Mouse (Mus musculus) forebrain, embryonic 11.5 days (tissue): ENCODE measurements around the gene Qrfpr. TPM values are rescaled to one million over a fixed set of nuclear protein-coding genes. Genes with fewer than 3 reads are reported as not detected.
A peak's percentile ranks its signal among the peaks of the same experiment; 100 is the strongest.

Experiments
- ATAC-seq: fragments of 200-750 bp; cut with Nextera tagmentation; replicated peaks from 2 replicates; pipeline ENCODE4 v1.8.0; 2017; ENCODE audit warnings: moderate TSS enrichment; ENCODE audit not compliant: low FRiP score
- DNase-seq: peaks from one replicate; pipeline ENCODE4 v3.0.0-alpha.2; 2017; ENCODE audit warnings: low spot score
- H3K27ac ChIP-seq: fragments of 300-500 bp; sonication (generic); 2 replicates; pipeline ENCODE4 v1.5.1; 2014; ENCODE audit warnings: low read depth, low read length
- H3K27me3 ChIP-seq: fragments of 300-500 bp; sonication (generic); 2 replicates; pipeline ENCODE4 v1.6.1; 2014; ENCODE audit warnings: mild to moderate bottlenecking, low read length, mixed read lengths; ENCODE audit not compliant: control insufficient read depth, insufficient read depth
- H3K36me3 ChIP-seq: fragments of 300-500 bp; sonication (generic); 2 replicates; pipeline ENCODE4 v1.6.1; 2014; ENCODE audit warnings: mild to moderate bottlenecking, low read length, moderate library complexity, mixed read lengths; ENCODE audit not compliant: control insufficient read depth, insufficient read depth
- H3K4me1 ChIP-seq: fragments of 300-500 bp; sonication (generic); replicated peaks from 2 replicates; pipeline ENCODE4 v1.6.1; 2014; ENCODE audit warnings: low read length, mixed read lengths; ENCODE audit not compliant: control insufficient read depth, insufficient read depth
- H3K4me2 ChIP-seq: fragments of 300-500 bp; sonication (generic); 2 replicates; pipeline ENCODE4 v1.6.1; 2014; ENCODE audit warnings: low read depth, mild to moderate bottlenecking, low read length, moderate library complexity, mixed read lengths; ENCODE audit not compliant: severe bottlenecking
- H3K4me3 ChIP-seq: fragments of 300-500 bp; sonication (generic); 2 replicates; pipeline ENCODE4 v1.5.1; 2014; ENCODE audit warnings: low read depth, low read length
- H3K9ac ChIP-seq: fragments of 300-500 bp; sonication (generic); 2 replicates; pipeline ENCODE4 v1.6.1; 2014; ENCODE audit warnings: low read length
- H3K9me3 ChIP-seq: fragments of 300-500 bp; sonication (generic); 2 replicates; pipeline ENCODE4 v1.6.1; 2016; ENCODE audit warnings: low read length, mixed read lengths; ENCODE audit not compliant: control insufficient read depth
- WGBS: fragments of 180-500 bp; shearing (Covaris S2); extraction: QIAGEN DNeasy Blood & Tissue Kit; methylation state at CpG from one replicate; pipeline ENCODE4 v1.1.7; 2014; 5-methylcytosine and 5-hydroxymethylcytosine counted together
- polyA plus RNA-seq: library from polyadenylated mRNA; unstranded; fragments of >200 nt; fragmentation: Nextera tagmentation; extraction: Ambion mirVana; gene quantifications from 2 replicates; pipeline ENCODE4 v1.2.1, GENCODE M21; 2014

Gene Qrfpr
- polyA plus RNA-seq = 0.29 and 0.31 TPM in 2 replicates

DNA sequence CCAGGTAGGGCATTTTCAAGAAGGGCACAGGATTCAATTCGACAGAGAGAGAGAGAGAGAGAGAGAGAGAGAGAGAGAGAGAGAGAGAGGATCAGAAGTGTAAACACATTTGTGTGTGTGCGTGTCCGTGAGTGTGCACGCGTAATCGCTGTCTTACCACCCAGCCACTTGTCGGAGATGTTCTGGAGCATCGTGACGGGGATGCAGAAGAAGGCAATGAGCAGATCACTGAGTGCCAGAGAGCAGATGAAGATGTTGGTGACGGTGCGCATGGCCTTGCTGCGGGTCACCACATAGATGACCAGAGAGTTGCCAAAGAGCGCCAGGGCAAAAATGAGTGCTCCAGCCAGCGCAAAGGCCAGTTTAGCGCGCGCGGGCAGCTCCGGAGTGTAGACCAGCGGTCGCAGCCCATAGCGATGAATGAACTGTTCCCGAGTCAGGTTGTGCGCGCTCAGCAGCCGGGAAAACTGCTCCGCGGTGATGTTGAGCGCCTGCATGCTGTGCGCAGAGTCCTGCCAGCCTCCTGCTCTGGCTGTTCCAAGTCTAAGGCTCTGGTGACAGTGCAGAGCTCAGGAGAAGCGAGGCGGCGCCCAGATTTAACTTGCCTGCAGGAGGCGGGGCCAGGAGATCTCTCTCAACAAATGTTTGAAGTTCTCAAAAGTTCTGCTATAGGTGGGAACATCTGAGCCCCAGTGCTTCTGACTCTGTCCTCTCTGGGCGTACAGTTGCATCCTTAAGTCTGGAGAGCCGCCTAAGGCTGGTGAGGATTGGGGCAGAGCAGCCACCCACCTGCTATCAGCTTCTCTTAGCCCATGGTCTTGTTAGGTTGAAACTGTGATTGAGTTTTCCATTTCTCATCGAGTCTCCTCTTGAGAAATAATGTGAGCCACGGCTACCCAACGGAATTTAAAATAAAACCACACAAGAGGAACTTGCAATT, at the start of gene Qrfpr:
Gene Qrfpr, minus strand, starts transcription at position 571 of the 940 bp plus-strand sequence.
- 9% methylated on average over 39 of the region's 39 CpGs for WGBS
- no peak within 1 kb of the TSS for H3K27ac ChIP-seq

DNA sequence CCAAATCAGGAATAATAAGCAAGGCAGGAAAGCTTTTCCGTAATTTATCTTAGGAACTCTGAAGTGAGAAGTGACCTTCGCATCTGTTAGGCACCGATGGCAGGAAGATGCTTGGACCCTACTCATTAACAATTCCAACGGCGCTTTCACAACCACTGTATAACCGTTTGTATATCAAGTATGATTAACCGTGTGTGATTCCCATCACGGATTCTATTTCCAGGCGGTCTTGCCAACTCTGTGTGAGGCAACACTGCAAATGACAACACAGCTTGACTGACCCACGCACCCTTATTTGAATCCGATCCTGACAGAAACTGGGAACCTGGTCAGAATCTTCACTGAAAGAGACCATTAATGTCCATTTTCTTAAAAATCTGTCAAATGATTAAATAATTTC, 41.8 kb upstream of the Qrfpr start:
- no peak overlapping the region for H3K9ac ChIP-seq
- H3K27ac ChIP-seq = no peak overlapping the region
- H3K4me1 ChIP-seq = no peaks in the 10 kb centered on the region; the same call in 1 of the 2 replicates
- no peaks in the 10 kb centered on the region for H3K36me3 ChIP-seq
- no peak overlapping the region for H3K4me3 ChIP-seq
- no peak for DNase-seq
- no peak overlapping the region for H3K4me2 ChIP-seq
- H3K27me3 ChIP-seq = no peaks in the 10 kb centered on the region
- H3K9me3 ChIP-seq = no peaks in the 10 kb centered on the region
- WGBS = 92% methylated on average over 11 of the region's 11 CpGs
- ATAC-seq = no peak

More for the DNA sequence above, at the start of gene Qrfpr:
- Histone ChIP-seq H3K36me3 (no peaks in the 10 kb centered on the region), H3K4me3 (peak within 1 kb of the TSS; percentile 29), H3K27me3 (peaks cover 5% of the 10 kb centered on the region), H3K9ac (no peak within 1 kb of the TSS), H3K9me3 (no peaks in the 10 kb centered on the region), H3K4me2 (peak within 1 kb of the TSS; percentile 65), H3K4me1 (0 out of 2 replicates have a peak, but pooled peaks cover 3% of the 10 kb centered on the region)
- DNase-seq (peak; percentile 61), ATAC-seq (no peak)

DNA sequence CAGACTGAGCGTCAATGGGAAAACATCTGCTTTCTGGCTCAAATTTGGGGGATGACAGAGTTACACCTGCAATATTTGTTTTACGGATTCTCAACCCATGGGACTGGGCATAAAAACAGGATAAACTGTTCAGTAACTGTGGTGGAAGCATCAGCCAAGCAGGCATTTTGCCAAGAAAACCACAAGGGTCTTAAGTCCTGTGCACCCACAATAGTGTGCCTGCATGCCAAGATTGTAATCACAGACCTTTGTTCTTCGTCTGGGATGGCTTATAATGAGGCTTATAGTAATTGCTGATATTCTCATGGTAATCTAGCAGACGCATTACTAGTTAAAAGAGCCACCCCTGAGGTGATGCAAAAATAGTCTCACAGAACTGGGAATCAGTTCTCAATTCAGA, 41.2 kb upstream of the Qrfpr start:
- Histone ChIP-seq H3K4me3 (no peak overlapping the region), H3K4me1 (no peaks in the 10 kb centered on the region; the same call in 1 of the 2 replicates), H3K9me3 (no peaks in the 10 kb centered on the region), H3K27me3 (no peaks in the 10 kb centered on the region), H3K9ac (no peak overlapping the region), H3K4me2 (no peak overlapping the region), H3K27ac (no peak overlapping the region), H3K36me3 (no peaks in the 10 kb centered on the region)
- ATAC-seq = no peak
- DNase-seq = no peak
- WGBS = 64% methylated on average over 4 of the region's 4 CpGs

DNA sequence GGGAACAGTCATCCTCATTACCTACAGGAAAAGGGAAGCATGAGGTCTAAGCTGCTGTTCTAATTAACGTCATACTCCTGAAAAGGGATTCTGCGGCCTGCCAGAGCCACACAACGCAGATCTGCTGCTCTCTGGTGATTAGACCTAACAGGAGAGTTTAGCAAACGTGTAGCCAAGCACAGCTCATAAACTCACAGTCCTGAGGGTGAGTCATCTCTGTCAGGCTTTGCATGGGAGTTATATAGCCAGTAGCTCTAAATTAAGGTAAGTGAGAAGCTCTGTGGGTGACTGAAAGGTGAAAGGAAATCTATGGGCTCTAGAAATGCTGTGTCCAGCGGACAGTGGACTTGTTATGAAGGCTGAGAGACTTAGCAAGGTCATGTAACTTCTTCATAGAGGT, 28.5 kb upstream of the Qrfpr start:
- Histone ChIP-seq H3K9ac (no peak overlapping the region), H3K36me3 (no peaks in the 10 kb centered on the region), H3K4me3 (no peak overlapping the region), H3K27ac (no peak overlapping the region), H3K4me1 (no peaks in the 10 kb centered on the region), H3K9me3 (no peaks in the 10 kb centered on the region), H3K27me3 (no peaks in the 10 kb centered on the region), H3K4me2 (no peak overlapping the region)
- no peak for DNase-seq
- no peak for ATAC-seq
- 65% methylated on average over 5 of the region's 5 CpGs for WGBS

DNA sequence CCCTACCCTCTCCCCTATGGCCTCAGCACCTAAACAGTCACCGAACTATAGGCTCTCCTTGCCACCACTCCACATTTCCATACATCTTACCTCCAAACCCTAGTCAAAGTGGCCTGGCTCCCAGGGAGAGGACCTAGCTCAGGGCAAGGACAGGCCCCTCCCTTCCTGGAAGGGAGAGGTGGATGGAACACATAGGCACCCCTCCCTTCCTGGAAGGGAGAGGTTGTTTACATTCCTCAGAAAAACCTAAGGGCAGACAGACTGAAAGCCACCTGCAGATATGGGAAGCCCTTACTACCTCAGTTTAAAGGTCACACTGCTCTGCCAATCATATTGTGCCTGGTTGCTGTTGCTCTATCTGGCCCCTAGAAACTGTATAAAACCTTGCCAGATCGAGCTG, 26.3 kb upstream of the Qrfpr start:
- H3K4me1 ChIP-seq = no peaks in the 10 kb centered on the region
- H3K36me3 ChIP-seq = no peaks in the 10 kb centered on the region
- H3K9me3 ChIP-seq = no peaks in the 10 kb centered on the region
- H3K9ac ChIP-seq = no peak overlapping the region
- H3K4me3 ChIP-seq = no peak overlapping the region
- ATAC-seq = no peak
- 87% methylated on average over 2 of the region's 2 CpGs for WGBS
- no peaks in the 10 kb centered on the region for H3K27me3 ChIP-seq
- no peak overlapping the region for H3K4me2 ChIP-seq
- H3K27ac ChIP-seq = no peak overlapping the region
- DNase-seq = no peak

DNA sequence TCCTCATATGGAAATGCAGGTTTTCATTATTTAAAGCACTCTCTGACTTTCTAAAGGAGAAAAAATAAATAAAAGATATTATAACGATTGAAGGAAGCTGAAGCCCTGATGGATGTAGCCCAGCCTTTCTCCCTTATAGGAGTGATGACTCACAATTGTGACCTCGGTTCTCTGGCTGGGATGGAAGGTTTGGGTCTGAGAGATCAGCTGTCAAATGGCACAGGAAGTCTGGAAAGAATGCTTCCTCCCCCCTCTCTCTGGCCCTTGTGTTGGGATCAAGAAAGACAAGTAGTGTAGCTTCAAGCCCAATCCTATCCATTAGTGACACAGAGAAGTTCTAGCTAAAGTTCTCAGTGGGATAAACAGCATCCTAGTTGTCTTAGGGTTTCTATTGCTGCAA, 7.8 kb upstream of the Qrfpr start:
- ATAC-seq = no peak
- Histone ChIP-seq H3K36me3 (no peaks in the 10 kb centered on the region), H3K27me3 (no peaks in the 10 kb centered on the region), H3K4me2 (no peak overlapping the region), H3K4me3 (no peak overlapping the region), H3K27ac (no peak overlapping the region), H3K9ac (no peak overlapping the region), H3K9me3 (no peaks in the 10 kb centered on the region), H3K4me1 (no peaks in the 10 kb centered on the region)
- 72% methylated on average over 2 of the region's 2 CpGs for WGBS
- DNase-seq = no peak

DNA sequence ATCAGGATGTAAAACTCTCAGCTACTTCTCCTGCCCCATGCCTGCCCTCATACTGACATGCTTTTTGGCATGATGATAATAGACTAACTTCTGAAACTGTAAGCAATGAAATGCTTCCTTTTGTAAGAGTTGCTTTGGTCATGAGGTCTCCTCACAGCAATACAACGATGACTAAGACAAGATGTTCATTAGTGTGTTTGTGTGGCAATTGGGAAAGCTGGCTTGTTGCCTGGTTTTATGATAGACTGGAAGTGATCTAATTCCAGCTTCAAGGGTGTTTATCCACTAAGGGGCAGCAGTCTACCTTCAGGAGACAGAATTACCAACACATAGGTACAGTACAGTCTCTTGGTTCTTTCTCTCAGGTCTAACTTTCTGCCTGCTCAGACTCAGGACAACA, 5.1 kb upstream of the Qrfpr start:
- no peak overlapping the region for H3K4me2 ChIP-seq
- no peak overlapping the region for H3K27ac ChIP-seq
- DNase-seq = no peak
- no peaks in the 10 kb centered on the region for H3K4me1 ChIP-seq
- no peak for ATAC-seq
- WGBS = 93% methylated on average over 1 of the region's 1 CpGs
- no peaks in the 10 kb centered on the region for H3K36me3 ChIP-seq
- no peak overlapping the region for H3K4me3 ChIP-seq
- H3K9me3 ChIP-seq = no peaks in the 10 kb centered on the region
- H3K9ac ChIP-seq = no peak overlapping the region
- peaks cover under 1% of the 10 kb centered on the region; the same call in 1 of the 2 replicates for H3K27me3 ChIP-seq

DNA sequence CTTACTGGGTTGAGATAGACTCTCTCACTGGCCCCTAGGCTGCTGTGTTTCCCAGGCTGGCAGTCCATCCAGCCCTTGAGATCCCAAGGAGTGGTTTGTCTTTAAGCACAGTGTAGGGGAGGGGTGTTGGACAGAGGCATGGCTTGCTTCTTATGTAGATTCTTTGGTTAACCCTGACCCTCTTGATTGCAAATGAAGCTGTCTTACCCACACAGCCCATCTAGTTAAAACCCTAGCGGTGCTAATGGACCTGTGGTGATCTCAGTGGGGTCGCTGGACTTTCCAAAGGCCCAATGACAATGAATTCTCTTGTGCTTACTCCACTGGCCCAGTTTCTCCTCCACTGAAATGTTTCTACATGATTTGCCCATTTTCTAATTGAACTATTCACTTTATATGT, 1.2 kb upstream of the Qrfpr start:
- no peak for DNase-seq
- Histone ChIP-seq H3K27me3 (peaks cover 5% of the 10 kb centered on the region), H3K27ac (no peak overlapping the region), H3K4me2 (no peak overlapping the region), H3K4me1 (0 out of 2 replicates have a peak, but pooled peaks cover 3% of the 10 kb centered on the region), H3K4me3 (no peak overlapping the region), H3K36me3 (no peaks in the 10 kb centered on the region), H3K9me3 (no peaks in the 10 kb centered on the region), H3K9ac (no peak overlapping the region)
- ATAC-seq = peak; percentile 63
- 0% methylated on average over 2 of the region's 2 CpGs for WGBS

DNA sequence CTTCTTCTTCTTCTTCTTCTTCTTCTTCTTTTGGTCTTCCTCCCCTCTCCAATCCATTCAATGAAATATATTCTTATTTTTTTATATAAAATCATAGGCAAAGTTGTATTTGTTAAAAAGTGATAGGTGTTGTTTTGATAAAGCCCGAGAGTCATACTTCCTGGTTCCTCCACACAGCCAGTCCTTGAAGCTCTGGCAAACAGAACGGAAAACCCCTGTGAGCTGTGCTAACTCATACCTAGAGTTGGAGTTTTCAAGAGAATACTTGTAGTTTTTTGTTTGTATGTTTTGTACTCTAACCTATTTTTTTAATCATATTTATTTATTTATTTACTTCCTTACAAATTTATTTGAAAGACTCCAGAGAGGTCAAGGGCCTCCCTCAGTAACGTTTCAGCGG, 9.4 kb downstream of the Qrfpr start:
- H3K4me3 ChIP-seq = no peak overlapping the region
- WGBS = 87% methylated on average over 4 of the region's 4 CpGs
- H3K4me2 ChIP-seq = no peak overlapping the region
- ATAC-seq (no peak), DNase-seq (no peak)
- H3K27ac ChIP-seq = no peak overlapping the region
- no peak overlapping the region for H3K9ac ChIP-seq
- H3K27me3 ChIP-seq = no peaks in the 10 kb centered on the region
- H3K9me3 ChIP-seq = no peaks in the 10 kb centered on the region
- H3K4me1 ChIP-seq = no peaks in the 10 kb centered on the region
- H3K36me3 ChIP-seq = no peaks in the 10 kb centered on the region
